Mouse (Mus musculus): ENCODE data around the gene Lmntd1. TPM values are rescaled to one million over a fixed set of nuclear protein-coding genes. Genes with fewer than 3 reads are reported as not detected.

The Lmntd1 gene
- total RNA-seq, 1 experiment from 2014 or later = not detected

GRCm38 (mm10) chr6:145530464-145530863, 83.7 kb downstream of the Lmntd1 start:
- no peak for ATAC-seq (replicated peaks in 1 of 2; ENCODE audit: insufficient read depth in 1 of 2, low FRiP score in 2 of 2, low TSS enrichment in 1 of 2, low read depth in 1 of 2, poor library complexity in 2 of 2, severe bottlenecking in 2 of 2)

GRCm38 (mm10) chr6:145523337-145523736, 90.8 kb downstream of the Lmntd1 start:
- ATAC-seq (replicated peaks in 1 of 2; ENCODE audit: insufficient read depth in 1 of 2, low FRiP score in 2 of 2, low TSS enrichment in 1 of 2, low read depth in 1 of 2, poor library complexity in 2 of 2, severe bottlenecking in 2 of 2) = no peak

- ATAC-seq (replicated peaks in 1 of 2; ENCODE audit: insufficient read depth in 1 of 2, low FRiP score in 2 of 2, low TSS enrichment in 1 of 2, low read depth in 1 of 2, poor library complexity in 2 of 2, severe bottlenecking in 2 of 2) = no peak
Observed at GRCm38 (mm10) chr6:145522617-145523016, 91.5 kb downstream of the Lmntd1 start.

GRCm38 (mm10) chr6:145517002-145517401, 97.1 kb downstream of the Lmntd1 start:
- peak; percentile 42 to 79; a peak in 2 of 4 replicates for ATAC-seq (replicated peaks in 1 of 2; ENCODE audit: insufficient read depth in 1 of 2, low FRiP score in 2 of 2, low TSS enrichment in 1 of 2, low read depth in 1 of 2, poor library complexity in 2 of 2, severe bottlenecking in 2 of 2)

- ATAC-seq (replicated peaks in 1 of 2; ENCODE audit: insufficient read depth in 1 of 2, low FRiP score in 2 of 2, low TSS enrichment in 1 of 2, low read depth in 1 of 2, poor library complexity in 2 of 2, severe bottlenecking in 2 of 2) = no peak
Observed at GRCm38 (mm10) chr6:145515859-145516581, 98.1 kb downstream of the Lmntd1 start.

GRCm38 (mm10) chr6:145511265-145511664, 102.9 kb downstream of the Lmntd1 start:
- ATAC-seq (replicated peaks in 1 of 2; ENCODE audit: insufficient read depth in 1 of 2, low FRiP score in 2 of 2, low TSS enrichment in 1 of 2, low read depth in 1 of 2, poor library complexity in 2 of 2, severe bottlenecking in 2 of 2) = no peak

- ATAC-seq (replicated peaks in 1 of 2; ENCODE audit: insufficient read depth in 1 of 2, low FRiP score in 2 of 2, low TSS enrichment in 1 of 2, low read depth in 1 of 2, poor library complexity in 2 of 2, severe bottlenecking in 2 of 2) = peak; percentile 94 to 97
Observed at GRCm38 (mm10) chr6:145508828-145509227, 105.3 kb downstream of the Lmntd1 start.

GRCm38 (mm10) chr6:145501751-145502150, 112.4 kb downstream of the Lmntd1 start:
- no peak for ATAC-seq (replicated peaks in 1 of 2; ENCODE audit: insufficient read depth in 1 of 2, low FRiP score in 2 of 2, low TSS enrichment in 1 of 2, low read depth in 1 of 2, poor library complexity in 2 of 2, severe bottlenecking in 2 of 2)

GRCm38 (mm10) chr6:145499574-145500546, 114.3 kb downstream of the Lmntd1 start:
- no peak for ATAC-seq (replicated peaks in 1 of 2; ENCODE audit: insufficient read depth in 1 of 2, low FRiP score in 2 of 2, low TSS enrichment in 1 of 2, low read depth in 1 of 2, poor library complexity in 2 of 2, severe bottlenecking in 2 of 2)

- no peak for ATAC-seq (replicated peaks in 1 of 2; ENCODE audit: insufficient read depth in 1 of 2, low FRiP score in 2 of 2, low TSS enrichment in 1 of 2, low read depth in 1 of 2, poor library complexity in 2 of 2, severe bottlenecking in 2 of 2)
Observed at GRCm38 (mm10) chr6:145495731-145496130, 118.4 kb downstream of the Lmntd1 start.

GRCm38 (mm10) chr6:145488251-145488650, 125.9 kb downstream of the Lmntd1 start:
- ATAC-seq (replicated peaks in 1 of 2; ENCODE audit: insufficient read depth in 1 of 2, low FRiP score in 2 of 2, low TSS enrichment in 1 of 2, low read depth in 1 of 2, poor library complexity in 2 of 2, severe bottlenecking in 2 of 2) = no peak

GRCm38 (mm10) chr6:145485986-145486605, 128.0 kb downstream of the Lmntd1 start:
- peak; percentile 59 to 64 for ATAC-seq (replicated peaks in 1 of 2; ENCODE audit: insufficient read depth in 1 of 2, low FRiP score in 2 of 2, low TSS enrichment in 1 of 2, low read depth in 1 of 2, poor library complexity in 2 of 2, severe bottlenecking in 2 of 2)

- ATAC-seq (replicated peaks in 1 of 2; ENCODE audit: insufficient read depth in 1 of 2, low FRiP score in 2 of 2, low TSS enrichment in 1 of 2, low read depth in 1 of 2, poor library complexity in 2 of 2, severe bottlenecking in 2 of 2) = no peak
Observed at GRCm38 (mm10) chr6:145483318-145483674, 130.8 kb downstream of the Lmntd1 start.

- ATAC-seq (replicated peaks in 1 of 2; ENCODE audit: insufficient read depth in 1 of 2, low FRiP score in 2 of 2, low TSS enrichment in 1 of 2, low read depth in 1 of 2, poor library complexity in 2 of 2, severe bottlenecking in 2 of 2) = no peak
Observed at GRCm38 (mm10) chr6:145482656-145483317, 131.3 kb downstream of the Lmntd1 start.

- ATAC-seq (replicated peaks in 1 of 2; ENCODE audit: insufficient read depth in 1 of 2, low FRiP score in 2 of 2, low TSS enrichment in 1 of 2, low read depth in 1 of 2, poor library complexity in 2 of 2, severe bottlenecking in 2 of 2) = no peak
Observed at GRCm38 (mm10) chr6:145481938-145482337, 132.2 kb downstream of the Lmntd1 start.

GRCm38 (mm10) chr6:145478821-145479271, 135.3 kb downstream of the Lmntd1 start:
- ATAC-seq (replicated peaks in 1 of 2; ENCODE audit: insufficient read depth in 1 of 2, low FRiP score in 2 of 2, low TSS enrichment in 1 of 2, low read depth in 1 of 2, poor library complexity in 2 of 2, severe bottlenecking in 2 of 2) = no peak

- ATAC-seq (replicated peaks in 1 of 2; ENCODE audit: insufficient read depth in 1 of 2, low FRiP score in 2 of 2, low TSS enrichment in 1 of 2, low read depth in 1 of 2, poor library complexity in 2 of 2, severe bottlenecking in 2 of 2) = no peak
Observed at GRCm38 (mm10) chr6:145477367-145477905, 136.7 kb downstream of the Lmntd1 start.
